Mouse (Mus musculus): ENCODE measurements around the gene Mllt3.

- TF ChIP-seq CTCF (IDR thresholded peaks at IDR 0.05; ENCODE audit: borderline replicate concordance, extremely low read depth, insufficient read depth, insufficient read length) (no peak), POLR2A (IDR thresholded peaks at IDR 0.05; ENCODE audit: borderline replicate concordance, extremely low read depth, insufficient read depth, insufficient read length, poor library complexity, severe bottlenecking) (no peak)
These were observed 17.9 kb downstream of the Mllt3 start for GRCm38 (mm10) chr4:88015261-88015660.
